Mouse (Mus musculus): ENCODE results near the gene Naa80. TPM values are rescaled to one million over a fixed set of nuclear protein-coding genes. Genes with fewer than 3 reads are reported as not detected.

Gene Naa80
- polyA plus RNA-seq, 1 experiment: 43.0 TPM

DNA sequence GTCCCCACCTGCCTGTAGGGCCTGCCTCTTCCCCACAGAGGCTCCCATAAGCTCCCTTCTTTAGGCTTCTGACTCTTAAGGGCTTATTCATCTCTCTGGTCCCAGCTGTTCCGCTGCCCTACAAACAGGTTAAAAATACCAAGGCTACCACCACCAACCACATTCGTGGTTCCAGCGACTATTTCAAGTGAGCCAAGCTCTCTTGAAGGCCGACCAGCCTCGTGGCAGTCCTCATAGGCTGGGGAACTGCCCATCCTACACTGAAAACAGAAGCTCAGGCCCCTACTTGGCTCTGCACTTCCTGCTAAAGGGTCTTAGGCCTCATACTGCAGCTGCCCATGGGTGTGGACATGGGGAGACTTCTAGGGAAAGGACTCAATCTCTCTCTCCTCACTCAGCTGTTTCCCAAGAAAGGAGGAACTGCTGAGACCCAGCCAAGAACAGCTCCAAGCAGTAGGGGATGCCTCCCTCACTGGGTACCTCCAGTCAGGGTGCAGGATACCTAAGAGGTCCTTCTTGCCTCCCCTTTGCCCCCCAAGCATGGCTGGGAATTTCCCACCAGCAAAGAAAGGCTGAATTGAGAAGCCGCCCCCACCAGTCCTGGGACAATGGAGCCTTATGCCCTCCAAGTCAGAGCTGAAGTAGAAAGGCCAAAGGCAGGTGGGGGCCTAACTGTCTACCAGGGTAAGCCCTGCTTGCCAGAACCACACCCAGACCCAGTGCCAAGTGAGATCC lies 32.9 kb downstream of the Naa80 start:
- Histone ChIP-seq H3K27me3 (replicated peaks; ENCODE audit: control insufficient read depth, insufficient read depth, low read length) (no peaks in the 10 kb centered on the region), H3K4me1 (ENCODE audit: control insufficient read depth, insufficient read depth, low read length) (peaks cover 24% of the 10 kb centered on the region), H3K36me3 (ENCODE audit: control insufficient read depth, insufficient read depth, low read length) (peaks cover 2% of the 10 kb centered on the region), H3K27ac (ENCODE audit: insufficient read depth, low read depth, low read length) (peak overlapping the region; percentile 86), H3K4me3 (ENCODE audit: insufficient read depth, low read depth, low read length) (0 out of 2 replicates have a peak overlapping the region, but pooled peaks have one; percentile 27)
- WGBS: 77% methylated on average over 6 of the region's 6 CpGs
- TF ChIP-seq CTCF (conservative IDR thresholded peaks at IDR 0.05; ENCODE audit: insufficient read depth, insufficient read length, low read depth, low read length): no peak
- no peak for TF ChIP-seq POLR2A (IDR thresholded peaks at IDR 0.05; ENCODE audit: low read depth, low read length)
- no peak for DNase-seq

DNA sequence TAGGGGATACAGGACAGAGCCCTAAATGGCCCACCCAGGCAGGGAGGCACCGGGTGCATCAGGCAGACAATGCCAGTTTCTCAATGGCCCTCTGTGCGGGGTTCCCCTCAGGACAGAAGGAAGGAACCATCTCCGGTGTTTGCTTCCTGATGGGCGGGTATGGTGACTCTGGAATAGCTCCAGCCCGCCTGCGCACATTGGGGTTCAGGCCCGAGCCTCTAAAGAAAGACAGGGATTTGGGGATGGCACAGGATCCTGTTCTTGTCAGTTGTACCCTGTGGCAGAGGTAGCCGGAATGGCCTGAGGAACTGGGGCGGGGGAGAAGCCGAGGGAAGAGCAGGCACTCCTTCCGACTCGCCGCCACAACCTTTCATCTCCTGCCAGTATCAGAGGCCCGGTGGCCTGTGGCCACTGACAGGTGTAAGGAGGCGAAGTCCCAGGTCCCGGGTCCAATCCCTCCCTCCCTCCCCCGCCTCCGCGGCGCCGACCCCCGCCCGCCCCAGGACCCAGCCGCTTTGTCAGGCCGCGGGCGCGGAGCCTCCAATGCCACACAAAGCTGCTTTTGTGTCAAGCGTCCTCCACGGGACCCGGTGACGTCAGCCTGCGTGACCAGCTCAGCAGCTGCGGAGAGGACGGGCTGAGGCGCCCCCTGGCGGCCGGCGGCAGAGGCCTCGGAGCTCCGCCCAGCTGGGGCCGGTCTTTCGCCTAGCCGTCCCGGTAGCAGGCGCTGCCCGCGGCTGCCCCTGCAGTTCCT lies 33.7 kb downstream of the Naa80 start:
- TF ChIP-seq POLR2A (IDR thresholded peaks at IDR 0.05; ENCODE audit: low read depth, low read length) (peak; percentile 69), CTCF (conservative IDR thresholded peaks at IDR 0.05; ENCODE audit: insufficient read depth, insufficient read length, low read depth, low read length) (peak; percentile 85)
- Histone ChIP-seq H3K36me3 (ENCODE audit: control insufficient read depth, insufficient read depth, low read length) (peaks cover 2% of the 10 kb centered on the region), H3K4me3 (ENCODE audit: insufficient read depth, low read depth, low read length) (peak overlapping the region; percentile 27), H3K4me1 (ENCODE audit: control insufficient read depth, insufficient read depth, low read length) (peaks cover 24% of the 10 kb centered on the region), H3K27ac (ENCODE audit: insufficient read depth, low read depth, low read length) (peak overlapping the region; percentile 86), H3K27me3 (replicated peaks; ENCODE audit: control insufficient read depth, insufficient read depth, low read length) (no peaks in the 10 kb centered on the region)
- peak; percentile 99 for DNase-seq
- 6% methylated on average over 38 of the region's 48 CpGs for WGBS

DNA sequence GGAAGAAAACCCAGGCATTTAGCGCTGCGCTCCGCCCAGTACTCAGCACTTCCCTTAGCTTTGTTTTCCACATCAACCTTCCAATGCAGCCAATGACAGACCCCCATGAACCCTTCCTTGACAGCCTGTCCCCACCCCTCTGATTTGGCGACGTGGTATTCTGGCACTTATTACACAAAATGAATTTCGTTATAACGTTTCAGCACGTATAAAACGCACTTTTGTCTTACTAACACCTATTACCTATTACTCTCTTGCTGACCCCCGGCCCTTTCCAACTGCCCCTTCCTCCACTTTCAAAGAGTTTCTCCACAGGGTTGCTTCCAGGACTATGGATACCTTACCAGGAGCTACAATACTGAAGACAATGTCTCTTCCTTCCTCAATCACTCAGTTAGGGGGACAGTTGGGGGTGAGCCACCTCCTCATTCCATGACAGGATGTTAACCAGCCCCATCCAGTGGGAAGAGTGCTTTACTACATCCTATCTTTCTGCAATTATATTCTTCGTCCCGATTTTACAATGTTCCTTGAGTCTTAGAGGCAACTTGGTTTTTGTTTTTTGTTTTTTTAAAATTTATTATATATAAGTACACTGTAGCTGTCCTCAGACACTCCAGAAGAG lies 34.4 kb downstream of the Naa80 start:
- Histone ChIP-seq H3K4me1 (ENCODE audit: control insufficient read depth, insufficient read depth, low read length) (peaks cover 26% of the 10 kb centered on the region), H3K27me3 (replicated peaks; ENCODE audit: control insufficient read depth, insufficient read depth, low read length) (no peaks in the 10 kb centered on the region), H3K27ac (ENCODE audit: insufficient read depth, low read depth, low read length) (peak overlapping the region; percentile 75), H3K36me3 (ENCODE audit: control insufficient read depth, insufficient read depth, low read length) (peaks cover 2% of the 10 kb centered on the region), H3K4me3 (ENCODE audit: insufficient read depth, low read depth, low read length) (peak overlapping the region; percentile 8; the same call in 1 of the 2 replicates)
- 6% methylated on average over 12 of the region's 12 CpGs for WGBS
- DNase-seq: no peak
- TF ChIP-seq CTCF (conservative IDR thresholded peaks at IDR 0.05; ENCODE audit: insufficient read depth, insufficient read length, low read depth, low read length) (peak; percentile 27; the same call in 1 of the 2 replicates), POLR2A (IDR thresholded peaks at IDR 0.05; ENCODE audit: low read depth, low read length) (no peak)

DNA sequence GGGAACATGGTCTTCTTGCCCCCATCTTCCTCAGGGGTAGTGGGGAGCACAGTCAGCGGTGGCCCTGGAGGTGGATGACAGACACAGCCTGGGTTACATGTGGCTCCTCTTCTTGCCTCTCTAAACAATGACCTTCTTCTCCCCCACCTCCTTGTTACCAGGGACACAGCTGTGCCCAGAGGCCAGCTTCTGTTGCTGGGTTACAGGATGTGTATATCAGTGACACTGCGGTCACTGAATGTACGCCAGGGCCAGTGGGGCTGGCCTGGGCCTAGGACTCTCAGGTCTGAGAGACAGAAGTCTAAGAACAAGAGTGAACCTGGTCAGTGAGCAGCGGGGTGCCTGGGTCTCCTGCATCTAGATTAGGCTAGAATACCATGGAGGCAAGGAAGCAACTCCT lies 36.3 kb downstream of the Naa80 start:
- 63% methylated on average over 4 of the region's 4 CpGs for WGBS
- no peak for TF ChIP-seq POLR2A (IDR thresholded peaks at IDR 0.05; ENCODE audit: low read depth, low read length)
- TF ChIP-seq CTCF (conservative IDR thresholded peaks at IDR 0.05; ENCODE audit: insufficient read depth, insufficient read length, low read depth, low read length): no peak
- no peaks in the 10 kb centered on the region for H3K27me3 ChIP-seq (replicated peaks; ENCODE audit: control insufficient read depth, insufficient read depth, low read length)
- H3K27ac ChIP-seq (ENCODE audit: insufficient read depth, low read depth, low read length): no peak overlapping the region
- peaks cover 33% of the 10 kb centered on the region for H3K4me1 ChIP-seq (ENCODE audit: control insufficient read depth, insufficient read depth, low read length)
- no peak for DNase-seq
- no peak overlapping the region for H3K4me3 ChIP-seq (ENCODE audit: insufficient read depth, low read depth, low read length)
- H3K36me3 ChIP-seq (ENCODE audit: control insufficient read depth, insufficient read depth, low read length): peaks cover 2% of the 10 kb centered on the region

DNA sequence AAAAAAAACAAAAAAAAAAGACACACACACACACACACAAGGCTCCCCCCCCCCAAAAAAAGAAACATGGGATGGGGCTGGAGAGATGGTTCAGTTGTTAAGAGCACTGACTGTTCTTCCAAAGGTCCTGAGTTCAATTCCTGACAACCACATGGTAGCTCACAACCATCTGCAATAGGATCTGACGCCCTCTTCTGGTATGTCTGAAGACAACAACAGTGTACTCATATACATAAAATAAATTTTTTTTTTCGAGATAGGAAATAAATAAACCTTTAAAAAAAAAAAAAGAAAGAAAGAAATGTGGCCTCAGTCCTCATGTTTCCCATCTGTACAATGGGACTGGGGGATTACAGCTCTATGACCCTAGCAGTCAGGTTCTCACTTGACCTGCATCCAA lies 38.8 kb downstream of the Naa80 start:
- 75% methylated on average over 2 of the region's 2 CpGs for WGBS
- 0 out of 2 replicates have a peak overlapping the region, but pooled peaks have one; percentile 91 for H3K27ac ChIP-seq (ENCODE audit: insufficient read depth, low read depth, low read length)
- no peak for DNase-seq
- peaks cover 2% of the 10 kb centered on the region for H3K36me3 ChIP-seq (ENCODE audit: control insufficient read depth, insufficient read depth, low read length)
- H3K4me1 ChIP-seq (ENCODE audit: control insufficient read depth, insufficient read depth, low read length): peaks cover 40% of the 10 kb centered on the region
- no peaks in the 10 kb centered on the region for H3K27me3 ChIP-seq (replicated peaks; ENCODE audit: control insufficient read depth, insufficient read depth, low read length)
- TF ChIP-seq CTCF (conservative IDR thresholded peaks at IDR 0.05; ENCODE audit: insufficient read depth, insufficient read length, low read depth, low read length) (no peak), POLR2A (IDR thresholded peaks at IDR 0.05; ENCODE audit: low read depth, low read length) (no peak)
- H3K4me3 ChIP-seq (ENCODE audit: insufficient read depth, low read depth, low read length): no peak overlapping the region

DNA sequence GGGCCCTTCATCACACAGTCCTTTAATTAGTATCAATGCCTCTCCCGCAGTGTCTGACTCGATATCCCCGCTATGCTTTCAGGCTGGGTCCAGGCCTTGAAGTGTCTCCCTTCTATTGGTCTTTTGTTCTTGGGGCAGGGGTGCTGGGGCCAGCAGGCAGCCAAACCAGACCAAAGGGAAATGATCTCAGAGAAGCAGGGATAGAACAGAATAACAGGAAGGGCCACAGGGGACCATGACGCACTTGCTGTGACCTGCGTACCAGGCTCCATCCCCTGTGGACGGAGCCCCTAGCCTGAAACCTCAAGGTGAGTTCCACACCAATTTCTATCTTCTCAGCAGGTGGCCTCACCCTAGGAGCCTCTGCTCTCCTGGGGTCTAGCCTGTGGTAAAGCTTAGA lies 39.4 kb downstream of the Naa80 start:
- TF ChIP-seq POLR2A (IDR thresholded peaks at IDR 0.05; ENCODE audit: low read depth, low read length) (no peak), CTCF (conservative IDR thresholded peaks at IDR 0.05; ENCODE audit: insufficient read depth, insufficient read length, low read depth, low read length) (no peak)
- Histone ChIP-seq H3K27ac (ENCODE audit: insufficient read depth, low read depth, low read length) (peak overlapping the region; percentile 91), H3K4me1 (ENCODE audit: control insufficient read depth, insufficient read depth, low read length) (peaks cover 37% of the 10 kb centered on the region), H3K4me3 (ENCODE audit: insufficient read depth, low read depth, low read length) (no peak overlapping the region), H3K27me3 (replicated peaks; ENCODE audit: control insufficient read depth, insufficient read depth, low read length) (no peaks in the 10 kb centered on the region), H3K36me3 (ENCODE audit: control insufficient read depth, insufficient read depth, low read length) (peaks cover 2% of the 10 kb centered on the region)
- no peak for DNase-seq
- 78% methylated on average over 6 of the region's 6 CpGs for WGBS
